Mouse (Mus musculus): ENCODE results near the gene Prss54. TPM values are rescaled to one million over a fixed set of nuclear protein-coding genes. Genes with fewer than 3 reads are reported as not detected.

The Prss54 gene
- not detected in 2 replicates for polyA plus RNA-seq (2015; fragmentation: Nextera tagmentation; extraction: Ambion mirVana)

DNA sequence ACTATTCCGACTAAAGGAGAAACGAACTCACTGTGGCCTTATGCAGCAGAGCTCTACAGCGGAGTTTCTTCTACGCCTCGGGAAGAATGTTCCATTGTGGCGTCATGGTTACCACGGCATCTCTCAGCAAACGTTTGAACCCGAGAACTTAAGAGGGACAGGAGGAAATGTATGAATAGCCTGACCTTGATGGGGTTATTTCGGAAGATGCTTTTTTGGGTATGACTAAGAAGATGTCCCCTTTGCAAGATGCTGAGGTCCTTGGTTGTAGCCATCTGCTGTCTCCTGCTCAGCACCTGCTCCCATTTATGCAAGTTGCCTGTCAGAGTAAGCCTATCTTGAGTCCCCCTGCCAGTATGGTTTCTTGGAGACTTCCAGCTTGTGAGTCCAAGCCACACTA, at the start of gene Prss54:
Prss54 (minus strand) TSS at position 101 of the 400 bp plus-strand sequence.

GRCm38 (mm10) chr8:95533584-95534387, 42.4 kb downstream of the Prss54 start, which contains the start of gene Ccdc113:
Gene Ccdc113, plus strand, starts transcription at chr8:95534085.

Other genes starting within 250 kb of the Prss54 start
- gene Zfp319, start 244.4 kb downstream of the Prss54 start, polyA plus RNA-seq (2015; fragmentation: Nextera tagmentation; extraction: Ambion mirVana), result 3.4 and 3.5 TPM in 2 replicates
- gene Usb1, start 244.1 kb downstream of the Prss54 start, polyA plus RNA-seq (2015; fragmentation: Nextera tagmentation; extraction: Ambion mirVana), result 17.8 and 20.9 TPM in 2 replicates
- gene Mmp15, start 224.1 kb downstream of the Prss54 start, polyA plus RNA-seq (2015; fragmentation: Nextera tagmentation; extraction: Ambion mirVana), result 11.2 and 11.5 TPM in 2 replicates
- gene Cfap20, start 141.5 kb downstream of the Prss54 start, polyA plus RNA-seq (2015; fragmentation: Nextera tagmentation; extraction: Ambion mirVana), result 54.0 and 62.0 TPM in 2 replicates
- 5.3 and 6.2 TPM in 2 replicates for gene Csnk2a2, start 86.3 kb downstream of the Prss54 start, polyA plus RNA-seq (2015; fragmentation: Nextera tagmentation; extraction: Ambion mirVana)
- gene Ccdc113, start 42.3 kb downstream of the Prss54 start, polyA plus RNA-seq (2015; fragmentation: Nextera tagmentation; extraction: Ambion mirVana), result 0.67 and 1.0 TPM in 2 replicates
- gene Gins3, start 57.1 kb upstream of the Prss54 start, polyA plus RNA-seq (2015; fragmentation: Nextera tagmentation; extraction: Ambion mirVana), result 2.5 and 2.8 TPM in 2 replicates
- gene Ndrg4, start 100.6 kb upstream of the Prss54 start, polyA plus RNA-seq (2015; fragmentation: Nextera tagmentation; extraction: Ambion mirVana), result 10.4 and 12.7 TPM in 2 replicates
- gene Setd6, start 139.5 kb upstream of the Prss54 start, polyA plus RNA-seq (2015; fragmentation: Nextera tagmentation; extraction: Ambion mirVana), result 5.3 and 7.7 TPM in 2 replicates
- gene Cnot1, start 231.1 kb upstream of the Prss54 start, polyA plus RNA-seq (2015; fragmentation: Nextera tagmentation; extraction: Ambion mirVana), result 12.1 and 18.3 TPM in 2 replicates
- 253 and 295 TPM in 2 replicates for gene Sap18b, start 249.0 kb upstream of the Prss54 start, polyA plus RNA-seq (2015; fragmentation: Nextera tagmentation; extraction: Ambion mirVana)

Data from skeletal muscle tissue, postnatal 0 days (tissue).